Mouse (Mus musculus) thymus, adult 18-20 months (tissue): Measurements from ENCODE around the gene Dus3l.

ENCODE experiments used
- DNase-seq, 2 experiments: peaks; one replicate each; pipeline ENCODE4 v3.0.0; 2022; ENCODE audit warnings: mixed read lengths in 2 of 2

Gene Dus3l

GRCm38 (mm10) chr17:56793614-56794319 lies 29.2 kb downstream of the Dus3l start:
- no peak for DNase-seq

DNA sequence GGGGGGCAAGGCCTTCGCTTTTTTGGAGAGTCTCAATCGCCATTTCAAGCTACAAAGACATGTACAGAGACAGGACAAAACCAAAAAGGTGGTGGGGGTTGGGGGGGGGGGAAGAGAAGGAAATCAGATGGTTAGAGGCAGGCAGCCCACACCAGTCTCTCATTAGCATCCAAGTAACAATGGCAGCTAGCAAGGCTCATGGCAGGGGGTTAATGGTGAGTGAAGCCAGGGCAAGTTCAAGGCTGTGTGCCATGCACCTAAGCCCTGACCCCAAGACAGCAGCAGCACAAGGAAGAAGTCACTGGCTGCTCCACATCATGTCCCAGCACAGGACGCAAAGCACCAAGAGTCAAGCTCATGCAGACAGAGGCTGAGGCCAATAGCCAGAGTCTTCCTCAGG lies 34.7 kb downstream of the Dus3l start:
- no peak for DNase-seq

- DNase-seq, result no peak
These were observed 37.5 kb downstream of the Dus3l start for GRCm38 (mm10) chr17:56802065-56802464.

DNA sequence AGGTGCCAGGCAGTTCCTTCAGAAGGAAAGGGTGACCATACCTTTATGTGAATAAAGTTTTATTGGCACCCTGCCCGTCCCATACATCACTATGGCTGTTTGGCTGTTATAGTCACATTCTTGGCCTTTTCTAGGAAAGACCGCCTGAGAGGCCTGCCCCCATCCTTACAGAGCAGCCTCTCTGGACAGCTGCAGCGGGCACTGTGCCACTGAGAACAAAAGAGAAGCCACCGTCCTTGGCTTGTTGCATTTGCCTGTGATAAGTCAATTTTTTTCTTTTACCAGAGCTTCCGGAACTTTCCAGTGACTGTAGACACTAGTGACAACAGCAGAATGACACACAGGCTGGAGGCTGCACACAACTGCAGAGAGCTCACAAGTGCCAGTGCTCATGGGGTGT lies 40.4 kb downstream of the Dus3l start:
- no peak for DNase-seq

DNA sequence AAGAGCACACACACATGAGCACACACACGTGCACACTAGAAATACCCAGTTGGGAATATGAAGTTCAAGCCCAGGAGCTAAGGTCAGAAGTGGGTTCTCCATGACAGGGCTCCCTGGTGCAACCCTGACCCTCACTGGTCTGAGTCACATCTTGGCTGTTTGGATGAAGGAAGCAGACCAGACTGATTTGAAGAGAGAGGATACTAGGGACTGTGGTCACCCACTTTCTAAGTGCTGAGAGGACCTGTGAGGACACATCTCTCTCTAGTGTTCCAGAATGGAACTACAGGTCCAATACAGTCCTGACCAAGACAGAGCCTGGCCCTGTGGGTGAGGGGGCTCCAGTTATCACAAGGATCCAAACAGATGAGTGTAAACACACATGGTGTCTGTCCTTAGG lies 41.2 kb downstream of the Dus3l start:
- no peak for DNase-seq

DNA sequence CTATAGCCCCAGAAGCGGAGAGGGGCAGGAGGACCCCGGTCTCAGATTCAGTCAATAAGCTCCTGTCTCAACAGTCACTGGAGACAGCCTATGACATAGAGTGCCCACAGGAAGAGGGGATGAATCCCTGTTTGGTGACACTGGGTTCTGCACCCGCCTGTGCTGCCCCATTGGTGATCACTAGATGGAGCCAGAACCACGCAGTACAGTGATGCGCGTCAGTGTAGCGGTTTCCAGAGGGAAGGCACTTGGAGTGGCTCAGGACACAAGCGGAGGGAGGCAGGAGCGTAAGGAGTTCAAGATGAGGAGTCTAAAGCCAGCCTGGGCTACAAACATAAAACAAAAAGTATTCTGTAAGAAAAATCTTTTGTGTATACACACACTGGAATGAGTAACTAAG lies 44.0 kb downstream of the Dus3l start:
- peak; percentile 26 to 38 for DNase-seq

- DNase-seq, result peak; percentile 30 to 41
These were observed 45.7 kb downstream of the Dus3l start for GRCm38 (mm10) chr17:56810245-56810644.

DNA sequence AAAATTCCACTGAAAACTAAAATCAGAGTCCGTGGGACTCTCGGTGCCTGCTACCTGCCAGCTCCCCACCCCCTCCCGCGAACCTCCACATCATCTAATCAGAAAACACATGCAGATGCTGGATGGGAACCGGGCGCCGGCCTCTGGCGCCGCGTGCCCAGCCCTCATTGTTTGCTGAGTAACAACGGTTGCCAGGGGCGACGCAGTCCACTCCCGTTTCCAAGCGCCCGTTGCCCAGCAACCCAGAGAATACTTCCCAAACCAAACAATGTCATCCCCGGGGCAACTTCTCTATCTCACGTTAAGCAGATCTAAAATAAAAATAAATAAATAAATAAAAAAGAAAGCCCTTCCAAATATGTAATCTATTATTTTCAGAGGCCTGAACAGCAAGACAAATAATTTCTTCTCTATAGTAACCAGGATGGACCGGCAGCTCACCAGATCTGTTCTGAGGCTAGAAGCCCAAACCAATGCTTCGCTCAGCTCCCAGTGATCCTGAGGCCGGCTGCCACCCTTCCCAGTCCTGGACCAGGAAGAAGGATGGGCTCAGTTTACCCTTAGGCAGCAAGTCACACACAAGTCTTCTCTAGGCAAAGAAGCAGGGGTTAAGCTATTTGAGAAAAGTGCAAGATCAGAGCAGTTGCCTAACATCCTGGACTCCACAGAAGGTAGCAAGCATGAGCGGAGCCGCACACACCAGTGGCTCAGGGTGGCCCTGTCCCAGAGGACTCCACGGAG lies 49.9 kb downstream of the Dus3l start:
- DNase-seq, result no peak

- DNase-seq, result no peak
These were observed 50.4 kb downstream of the Dus3l start for GRCm38 (mm10) chr17:56815057-56815345.

DNA sequence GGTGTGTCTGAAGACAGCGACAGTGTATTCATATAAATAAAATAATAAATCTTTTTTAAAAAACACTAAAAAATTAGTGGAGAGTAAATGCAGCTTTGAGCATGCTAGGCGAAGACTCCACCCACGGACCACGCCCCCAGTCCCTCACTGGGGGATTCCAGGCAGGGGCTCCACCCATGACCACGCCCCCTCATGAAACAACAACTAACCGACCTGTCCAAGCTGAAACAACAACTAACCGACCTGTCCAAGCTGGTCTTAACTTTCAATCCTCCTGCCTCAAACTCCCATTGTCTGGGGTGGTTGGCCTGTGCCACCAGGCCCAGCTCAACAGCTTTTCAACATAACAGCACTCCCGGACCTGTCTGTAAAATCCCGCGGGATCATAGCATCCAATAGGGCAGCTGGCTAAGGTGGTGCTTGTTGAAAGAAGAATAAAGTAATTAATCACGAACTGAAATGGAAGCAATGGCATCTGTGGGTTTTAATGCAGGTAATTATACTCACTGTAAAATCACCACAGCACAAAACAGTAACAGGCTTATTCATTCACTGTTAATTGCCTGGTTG lies 53.6 kb downstream of the Dus3l start:
- no peak for DNase-seq

DNA sequence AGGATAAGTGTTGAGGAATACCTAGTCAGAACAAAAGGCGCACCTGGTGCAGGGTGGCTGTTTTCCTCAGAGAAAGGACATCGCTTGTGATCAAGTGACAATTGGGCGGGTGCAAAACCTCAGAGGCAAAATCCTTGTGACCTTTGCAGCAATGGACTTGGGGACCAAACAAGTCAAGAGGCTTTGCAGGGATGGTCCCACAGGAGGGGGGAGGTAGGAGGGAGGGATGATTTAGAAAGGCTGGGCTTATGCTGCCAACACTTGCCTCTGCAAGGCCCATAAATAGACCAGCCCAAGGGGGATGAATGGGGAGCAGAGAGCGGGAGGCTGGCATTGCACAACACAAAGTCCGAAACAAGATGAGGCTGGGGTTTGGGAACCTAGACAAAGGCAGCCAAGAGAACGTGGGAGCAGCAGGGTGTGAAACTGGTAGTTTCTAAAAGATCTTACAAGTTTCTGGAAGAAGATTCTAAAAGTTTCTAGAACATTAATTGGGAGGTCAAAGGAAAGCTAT lies 54.5 kb downstream of the Dus3l start:
- DNase-seq, result no peak
